Mouse (Mus musculus): ENCODE measurements around the gene Sf1. TPM values are rescaled to one million over a fixed set of nuclear protein-coding genes. Genes with fewer than 3 reads are reported as not detected.

Gene Sf1
- total RNA-seq, 2 experiments from 2014 or later, result 150 to 183 TPM

- no peak for DNase-seq (ENCODE audit: low spot score in 2 of 2)
Observed at GRCm38 (mm10) chr19:6396237-6396636, 32.7 kb downstream of the Sf1 start.

DNA sequence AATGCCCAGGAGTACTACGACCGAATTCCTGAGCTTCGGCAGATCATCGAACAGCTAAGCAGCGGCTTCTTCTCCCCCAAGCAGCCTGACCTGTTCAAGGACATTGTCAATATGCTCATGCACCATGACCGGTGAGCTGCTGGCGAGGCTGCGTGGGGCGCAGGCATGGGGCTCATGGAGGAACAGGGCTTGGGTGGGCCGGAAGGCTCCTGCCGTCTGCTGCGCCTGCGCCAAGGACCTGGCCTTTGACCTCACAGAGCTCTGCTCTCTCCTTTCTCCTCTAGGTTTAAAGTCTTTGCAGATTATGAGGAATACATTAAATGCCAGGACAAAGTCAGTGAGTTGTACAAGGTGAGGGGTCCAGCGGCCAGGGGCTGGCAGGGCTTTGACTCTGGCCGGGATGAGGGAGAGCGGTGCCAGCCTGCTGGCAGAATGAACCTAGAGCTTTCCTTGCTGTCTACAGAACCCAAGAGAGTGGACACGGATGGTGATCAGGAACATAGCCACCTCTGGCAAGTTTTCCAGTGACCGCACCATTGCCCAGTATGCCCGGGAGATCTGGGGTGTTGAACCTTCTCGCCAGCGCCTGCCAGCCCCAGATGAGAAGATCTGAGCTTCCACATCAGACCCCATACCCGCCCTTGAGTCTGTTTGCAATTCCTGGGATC is 34.2 kb downstream of the Sf1 start:
- peak in 1 of 2 experiments; percentile 16 for DNase-seq (ENCODE audit: low spot score in 2 of 2)

DNA sequence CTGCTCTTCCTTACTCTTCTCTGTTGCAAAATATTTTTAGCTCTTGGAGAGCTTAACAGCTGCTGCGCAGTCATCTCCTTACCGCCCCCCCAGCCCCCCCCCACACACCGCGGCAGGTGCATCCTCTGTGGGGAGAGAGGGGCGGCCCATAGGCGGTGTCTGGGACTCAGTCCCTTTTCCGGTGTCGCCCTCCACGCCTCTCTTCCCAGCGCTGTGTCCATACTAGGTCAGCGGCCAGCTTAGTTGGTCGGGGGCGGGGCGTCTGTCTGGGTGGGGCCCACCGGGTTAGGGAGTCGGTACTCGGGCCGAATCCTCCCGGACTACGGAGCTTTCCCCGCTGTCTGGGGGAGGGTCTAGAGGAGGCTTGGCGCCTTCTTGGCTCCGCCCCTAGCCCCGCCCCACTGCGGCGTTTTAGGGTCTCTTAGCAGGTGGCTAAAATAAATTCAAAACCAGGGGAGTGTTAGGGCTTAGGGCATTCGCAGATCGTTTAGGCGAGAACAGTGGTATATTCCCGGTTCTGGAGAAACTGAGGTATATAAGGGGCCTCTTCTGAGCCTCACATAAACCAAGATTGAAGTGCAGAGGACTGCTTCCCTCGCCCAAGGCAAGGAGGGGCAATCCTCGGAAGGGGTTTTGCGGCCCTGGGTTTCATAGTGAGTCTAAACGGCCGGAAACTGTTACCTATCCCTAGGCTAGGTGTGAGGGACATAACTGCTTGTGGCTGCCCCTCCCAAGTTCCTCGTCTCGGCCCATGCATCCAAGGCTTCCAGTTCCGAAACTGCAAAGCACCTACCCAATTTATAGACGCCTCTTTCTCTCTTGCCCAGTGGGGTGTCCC is 35.2 kb downstream of the Sf1 start:
- peak; percentile 52 to 68 for DNase-seq (ENCODE audit: low spot score in 2 of 2)

- peak in 1 of 2 experiments; percentile 54 for DNase-seq (ENCODE audit: low spot score in 2 of 2)
Observed at GRCm38 (mm10) chr19:6399285-6400095, 36.0 kb downstream of the Sf1 start, which contains the start of gene Rasgrp2. Rasgrp2 (plus strand) TSS chr19:6399340.

DNA sequence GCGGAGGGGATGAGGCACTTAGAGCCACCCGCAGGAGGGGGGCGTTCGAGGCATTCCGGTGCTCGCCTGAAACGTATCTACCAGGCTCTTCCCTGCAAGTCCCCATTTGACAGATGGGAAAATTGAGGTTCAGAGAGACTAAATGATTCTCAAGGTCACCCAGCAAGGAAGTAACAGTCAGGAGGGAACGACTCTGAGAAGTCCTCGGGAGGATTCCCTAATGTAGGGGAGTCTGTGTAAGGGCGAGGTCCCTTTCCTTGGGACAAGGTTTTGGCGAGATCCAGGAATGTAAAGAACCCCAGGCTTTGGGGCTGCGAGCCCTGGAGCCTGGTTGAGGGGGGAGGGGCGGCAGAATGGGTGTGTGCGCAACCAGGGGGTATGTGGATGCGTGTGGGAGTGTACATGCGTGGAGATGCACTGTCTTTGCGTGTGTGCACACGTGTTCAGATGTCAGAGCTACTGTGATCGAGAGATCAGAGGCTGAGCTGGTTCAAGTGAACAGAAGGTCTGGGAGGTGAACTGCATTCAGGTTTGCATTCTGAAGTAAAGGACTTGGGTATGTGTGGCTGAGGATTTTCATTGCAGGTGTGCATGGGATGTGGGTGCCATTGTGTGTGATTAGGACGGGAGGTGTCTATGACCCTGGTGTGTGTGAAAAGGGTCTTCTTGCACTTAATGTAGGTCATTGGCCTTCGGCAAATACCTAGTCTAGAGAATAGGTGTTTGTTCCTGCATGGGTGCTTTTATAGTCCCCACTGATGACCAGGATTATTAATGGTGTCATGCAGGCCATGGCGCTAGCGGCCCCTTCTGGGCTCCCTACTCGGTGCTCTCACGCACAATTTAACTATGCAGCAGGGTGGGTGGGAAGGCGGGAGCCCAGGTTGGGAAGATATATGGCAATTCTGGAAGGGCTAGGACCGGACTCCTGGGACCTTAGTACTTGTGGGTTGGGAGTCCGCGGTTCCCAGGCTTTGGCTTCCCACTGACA is 36.9 kb downstream of the Sf1 start:
- DNase-seq (ENCODE audit: low spot score in 2 of 2), result peak in 1 of 2 experiments; percentile 18

GRCm38 (mm10) chr19:6401131-6401815 is 37.8 kb downstream of the Sf1 start:
- DNase-seq (ENCODE audit: low spot score in 2 of 2), result peak; percentile 71 to 78

DNA sequence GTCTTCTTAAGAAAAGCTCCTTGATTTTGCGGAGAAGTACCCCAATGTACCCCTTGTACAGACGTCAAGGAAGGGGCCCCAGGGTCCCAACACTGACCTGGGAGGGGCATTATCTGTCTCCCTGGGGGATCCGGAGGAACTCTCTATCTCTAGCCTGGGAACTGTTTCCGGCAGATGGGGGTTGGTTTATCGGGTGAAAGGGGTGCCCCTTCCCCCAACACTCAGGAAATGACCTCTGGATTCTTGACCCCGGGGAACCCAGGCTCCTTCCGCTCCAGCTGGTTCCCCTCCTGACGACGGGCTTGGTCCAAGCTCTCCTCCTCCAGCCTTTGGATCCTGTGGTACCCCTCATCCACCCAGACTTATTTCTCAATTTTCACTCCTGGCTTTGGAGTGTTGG is 38.5 kb downstream of the Sf1 start:
- no peak for DNase-seq (ENCODE audit: low spot score in 2 of 2)

- no peak for DNase-seq (ENCODE audit: low spot score in 2 of 2)
Observed at GRCm38 (mm10) chr19:6403869-6404268, 40.4 kb downstream of the Sf1 start.

GRCm38 (mm10) chr19:6405433-6405832 is 41.9 kb downstream of the Sf1 start:
- DNase-seq (ENCODE audit: low spot score in 2 of 2), result no peak

GRCm38 (mm10) chr19:6407109-6407508 is 43.6 kb downstream of the Sf1 start:
- no peak for DNase-seq (ENCODE audit: low spot score in 2 of 2)

DNA sequence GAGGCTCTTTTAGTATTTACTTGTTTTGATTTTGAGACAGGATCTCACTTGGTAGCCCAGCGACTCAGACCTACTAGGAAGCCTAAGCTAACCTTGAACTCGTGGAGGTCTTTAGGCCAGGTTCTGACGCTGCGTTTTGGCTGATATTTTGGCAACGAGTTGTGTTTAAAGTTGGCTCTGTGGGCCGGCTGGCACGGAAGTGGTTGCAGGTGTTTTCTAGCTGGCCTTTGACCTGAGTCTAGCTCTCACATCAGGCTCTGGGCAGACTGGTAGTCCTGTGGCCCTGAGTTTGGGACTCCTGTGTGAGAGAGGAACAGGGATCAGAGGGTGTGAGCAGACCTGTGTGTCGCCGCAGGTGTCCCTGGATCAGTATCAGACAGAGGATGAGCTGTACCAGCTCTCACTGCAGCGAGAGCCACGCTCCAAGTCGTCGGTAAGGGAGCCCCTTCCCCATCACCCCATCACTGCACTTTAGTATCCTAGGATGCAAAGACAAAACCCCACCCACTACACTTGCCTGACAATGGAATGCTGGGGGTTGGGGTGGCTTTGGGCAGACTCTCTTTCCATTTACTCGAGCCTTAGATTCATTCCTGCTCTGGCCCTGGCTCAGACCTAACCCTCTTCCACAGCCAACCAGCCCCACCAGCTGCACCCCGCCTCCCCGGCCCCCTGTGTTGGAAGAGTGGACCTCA is 44.5 kb downstream of the Sf1 start:
- DNase-seq (ENCODE audit: low spot score in 2 of 2), result peak in 1 of 2 experiments; percentile 10

DNA sequence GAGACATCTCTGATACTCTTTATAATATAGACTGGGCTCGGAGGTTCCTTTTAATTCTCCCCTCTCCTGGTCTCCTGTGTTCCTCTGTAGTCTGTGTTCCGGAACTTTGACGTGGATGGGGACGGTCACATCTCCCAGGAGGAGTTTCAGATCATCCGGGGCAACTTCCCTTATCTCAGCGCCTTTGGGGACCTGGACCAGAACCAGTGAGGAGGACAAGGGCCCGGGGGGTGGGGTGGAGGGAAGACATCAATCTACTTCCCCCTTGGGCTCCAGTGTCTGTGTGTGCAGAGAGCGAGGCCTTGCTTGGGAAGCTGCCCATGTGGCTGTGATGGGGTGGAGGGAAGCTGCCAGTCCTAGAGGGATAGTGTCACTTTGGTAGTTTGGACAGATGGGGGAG is 45.3 kb downstream of the Sf1 start:
- no peak for DNase-seq (ENCODE audit: low spot score in 2 of 2)

GRCm38 (mm10) chr19:6409176-6409575 is 45.7 kb downstream of the Sf1 start:
- no peak for DNase-seq (ENCODE audit: low spot score in 2 of 2)

DNA sequence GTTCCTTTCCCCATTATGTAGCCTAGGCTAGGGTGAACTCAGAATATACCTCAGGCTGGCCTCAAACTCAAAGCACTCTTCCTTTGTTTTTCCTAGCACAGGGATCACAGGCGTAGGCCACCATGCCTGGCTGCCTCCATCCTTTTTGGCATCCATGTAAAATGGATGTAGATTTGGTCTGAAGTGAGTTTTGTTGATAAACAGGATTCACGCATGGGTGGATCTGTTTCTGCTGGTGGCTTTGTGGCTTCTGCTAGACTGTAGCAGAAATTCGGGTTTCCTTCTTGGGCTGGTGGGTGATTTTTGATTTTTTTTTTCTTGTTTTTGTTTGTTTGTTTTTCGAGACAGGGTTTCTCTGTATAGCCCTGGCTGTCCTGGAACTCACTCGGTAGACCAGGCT is 46.4 kb downstream of the Sf1 start:
- no peak for DNase-seq (ENCODE audit: low spot score in 2 of 2)

- peak in 1 of 2 experiments; percentile 15 for DNase-seq (ENCODE audit: low spot score in 2 of 2)
Observed at GRCm38 (mm10) chr19:6412798-6413197, 49.3 kb downstream of the Sf1 start.

- DNase-seq (ENCODE audit: low spot score in 2 of 2), result no peak
Observed at GRCm38 (mm10) chr19:6415454-6415853, 52.0 kb downstream of the Sf1 start.

DNA sequence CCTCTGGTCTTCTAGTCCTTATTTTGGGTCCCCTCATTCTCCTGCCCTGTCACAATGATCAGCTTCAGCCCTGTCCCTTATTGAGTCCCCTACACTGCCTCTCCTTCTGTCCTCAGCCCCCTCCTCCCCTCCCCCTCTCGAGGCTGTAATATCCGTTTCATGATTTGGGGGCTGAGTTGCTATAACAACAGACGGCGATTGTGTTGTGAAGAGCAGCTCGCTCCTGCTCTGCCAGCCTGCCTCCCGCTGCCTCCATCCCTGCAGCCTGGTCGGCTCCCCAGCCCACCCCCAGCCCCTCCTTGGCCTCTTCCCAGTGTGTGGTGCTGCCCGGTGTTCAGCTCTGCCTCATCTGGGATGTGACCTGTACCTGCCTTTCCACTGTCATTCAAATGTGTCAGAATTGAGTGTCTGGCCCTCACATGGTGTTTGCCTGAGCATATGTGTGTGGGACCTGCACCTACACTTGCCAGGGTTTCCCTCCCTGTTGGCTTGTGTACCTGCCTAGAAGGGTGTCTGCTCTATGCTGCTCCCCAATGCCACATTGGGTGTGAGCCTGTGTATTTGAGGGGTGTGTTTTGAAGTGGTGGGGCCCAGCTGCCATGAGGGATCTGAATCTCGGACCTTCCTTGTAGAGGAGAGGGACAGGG is 52.8 kb downstream of the Sf1 start:
- DNase-seq (ENCODE audit: low spot score in 2 of 2), result no peak

DNA sequence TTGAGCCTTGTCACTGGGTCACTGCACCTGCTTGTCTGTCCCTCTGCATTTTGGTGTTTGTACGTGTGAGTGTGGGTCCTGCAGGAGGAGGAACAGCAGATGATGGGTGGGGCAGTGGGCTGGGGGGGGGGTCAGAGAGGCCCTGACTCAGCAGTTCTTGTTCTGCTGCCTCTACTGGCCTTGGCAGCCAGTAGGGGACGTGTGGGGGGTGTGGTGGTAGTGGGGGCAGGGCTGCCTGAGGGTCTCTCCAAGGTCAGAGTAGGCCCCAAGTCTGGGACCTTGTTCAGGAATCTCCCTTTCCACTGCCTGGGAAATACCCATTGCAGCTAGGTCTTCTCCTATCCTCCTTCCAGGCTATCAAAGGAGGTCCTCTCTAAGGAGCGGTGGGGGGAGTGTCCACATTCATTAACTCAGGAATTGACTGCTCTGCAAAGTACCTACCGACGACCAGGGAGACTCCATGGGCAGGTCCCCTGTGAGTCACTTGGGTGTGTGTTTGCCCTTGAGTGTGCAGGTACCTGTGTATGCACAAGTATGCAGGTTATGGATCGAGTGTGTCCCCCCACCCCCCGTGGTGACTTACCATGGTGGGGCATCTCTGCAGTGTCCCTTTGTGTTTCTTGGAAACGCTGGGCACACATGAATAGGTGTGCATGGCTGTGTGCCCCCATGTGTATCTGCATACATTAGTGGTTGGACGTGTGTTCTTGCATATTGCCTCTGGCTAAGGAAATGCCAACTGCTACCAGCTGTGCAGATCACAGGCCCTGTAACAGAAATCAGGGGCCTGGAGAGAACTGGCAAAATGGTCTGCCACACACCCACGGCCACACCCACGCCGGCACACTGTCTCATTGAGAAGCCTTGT is 53.6 kb downstream of the Sf1 start:
- no peak for DNase-seq (ENCODE audit: low spot score in 2 of 2)
